Mouse (Mus musculus): Measurements from ENCODE around the gene Dusp5. TPM values are rescaled to one million over a fixed set of nuclear protein-coding genes. Genes with fewer than 3 reads are reported as not detected.

The Dusp5 gene
- polyA plus RNA-seq, 1 experiment from 2014 or later, result 7.4 TPM

- H3K4me2 ChIP-seq (ENCODE audit: low read length), result no peak overlapping the region
- no peaks in the 10 kb centered on the region for H3K27me3 ChIP-seq (ENCODE audit: control insufficient read depth, insufficient read depth, low read length)
- H3K27ac ChIP-seq (replicated peaks in 1 of 2; ENCODE audit: control insufficient read depth in 1 of 2, insufficient read depth in 1 of 2, low read depth in 2 of 2, low read length in 2 of 2), result no peak overlapping the region
- H3K9me3 ChIP-seq (ENCODE audit: control insufficient read depth, low read length), result no peaks in the 10 kb centered on the region
- H3K36me3 ChIP-seq (ENCODE audit: control insufficient read depth, insufficient read depth, low read length), result no peaks in the 10 kb centered on the region
- 36% methylated on average over 18 of the region's 18 CpGs for WGBS
- H3K4me3 ChIP-seq (ENCODE audit: control insufficient read depth in 1 of 2, insufficient read depth in 1 of 2, low read depth in 1 of 2, low read length in 2 of 2), result no peak overlapping the region
- H3K4me1 ChIP-seq (ENCODE audit: control insufficient read depth in 2 of 2, insufficient read depth in 2 of 2, low read length in 2 of 2), result peaks cover 20 to 27% of the 10 kb centered on the region in 2 experiments
- ATAC-seq (ENCODE audit: insufficient number of reproducible peaks, insufficient read depth, low FRiP score, low read depth), result no peak
- H3K9ac ChIP-seq (ENCODE audit: low read length), result no peak overlapping the region
Observed at GRCm38 (mm10) chr19:53517370-53518096, 11.4 kb upstream of the Dusp5 start.

- no peak overlapping the region for H3K4me3 ChIP-seq (ENCODE audit: control insufficient read depth in 1 of 2, insufficient read depth in 1 of 2, low read depth in 1 of 2, low read length in 2 of 2)
- WGBS, result 41% methylated on average over 8 of the region's 8 CpGs
- no peak overlapping the region for H3K27ac ChIP-seq (replicated peaks in 1 of 2; ENCODE audit: control insufficient read depth in 1 of 2, insufficient read depth in 1 of 2, low read depth in 2 of 2, low read length in 2 of 2)
- H3K9me3 ChIP-seq (ENCODE audit: control insufficient read depth, low read length), result no peaks in the 10 kb centered on the region
- no peak for ATAC-seq (ENCODE audit: insufficient number of reproducible peaks, insufficient read depth, low FRiP score, low read depth)
- H3K27me3 ChIP-seq (ENCODE audit: control insufficient read depth, insufficient read depth, low read length), result no peaks in the 10 kb centered on the region
- H3K4me2 ChIP-seq (ENCODE audit: low read length), result 0 out of 2 replicates have a peak overlapping the region, but pooled peaks have one; percentile 4
- H3K36me3 ChIP-seq (ENCODE audit: control insufficient read depth, insufficient read depth, low read length), result no peaks in the 10 kb centered on the region
- H3K4me1 ChIP-seq (ENCODE audit: control insufficient read depth in 2 of 2, insufficient read depth in 2 of 2, low read length in 2 of 2), result peaks cover 20 to 27% of the 10 kb centered on the region in 2 experiments
- H3K9ac ChIP-seq (ENCODE audit: low read length), result no peak overlapping the region
Observed at GRCm38 (mm10) chr19:53519549-53519948, 9.4 kb upstream of the Dusp5 start.

- ATAC-seq (ENCODE audit: insufficient number of reproducible peaks, insufficient read depth, low FRiP score, low read depth), result no peak
- no peak overlapping the region for H3K4me3 ChIP-seq (ENCODE audit: control insufficient read depth in 1 of 2, insufficient read depth in 1 of 2, low read depth in 1 of 2, low read length in 2 of 2)
- H3K9ac ChIP-seq (ENCODE audit: low read length), result no peak overlapping the region
- no peaks in the 10 kb centered on the region for H3K27me3 ChIP-seq (ENCODE audit: control insufficient read depth, insufficient read depth, low read length)
- no peaks in the 10 kb centered on the region for H3K9me3 ChIP-seq (ENCODE audit: control insufficient read depth, low read length)
- H3K27ac ChIP-seq (replicated peaks in 1 of 2; ENCODE audit: control insufficient read depth in 1 of 2, insufficient read depth in 1 of 2, low read depth in 2 of 2, low read length in 2 of 2), result no peak overlapping the region
- WGBS, result 70% methylated on average over 10 of the region's 10 CpGs
- no peaks in the 10 kb centered on the region for H3K36me3 ChIP-seq (ENCODE audit: control insufficient read depth, insufficient read depth, low read length)
- H3K4me1 ChIP-seq (ENCODE audit: control insufficient read depth in 2 of 2, insufficient read depth in 2 of 2, low read length in 2 of 2), result peaks cover 20 to 27% of the 10 kb centered on the region in 2 experiments
- peak overlapping the region; percentile 4; the same call in 1 of the 2 replicates for H3K4me2 ChIP-seq (ENCODE audit: low read length)
Observed at GRCm38 (mm10) chr19:53519981-53520380, 8.9 kb upstream of the Dusp5 start.

- Histone ChIP-seq H3K27me3 (ENCODE audit: control insufficient read depth, insufficient read depth, low read length) (no peaks in the 10 kb centered on the region), H3K4me1 (ENCODE audit: control insufficient read depth in 2 of 2, insufficient read depth in 2 of 2, low read length in 2 of 2) (peaks cover 20 to 27% of the 10 kb centered on the region in 2 experiments), H3K9ac (ENCODE audit: low read length) (no peak overlapping the region), H3K27ac (replicated peaks in 1 of 2; ENCODE audit: control insufficient read depth in 1 of 2, insufficient read depth in 1 of 2, low read depth in 2 of 2, low read length in 2 of 2) (no peak overlapping the region), H3K36me3 (ENCODE audit: control insufficient read depth, insufficient read depth, low read length) (no peaks in the 10 kb centered on the region), H3K9me3 (ENCODE audit: control insufficient read depth, low read length) (no peaks in the 10 kb centered on the region), H3K4me2 (ENCODE audit: low read length) (no peak overlapping the region), H3K4me3 (ENCODE audit: control insufficient read depth in 1 of 2, insufficient read depth in 1 of 2, low read depth in 1 of 2, low read length in 2 of 2) (no peak overlapping the region)
- 18% methylated on average over 11 of the region's 11 CpGs for WGBS
- no peak for ATAC-seq (ENCODE audit: insufficient number of reproducible peaks, insufficient read depth, low FRiP score, low read depth)
Observed at GRCm38 (mm10) chr19:53521137-53521795, 7.6 kb upstream of the Dusp5 start.

GRCm38 (mm10) chr19:53527480-53527879 lies 1.4 kb upstream of the Dusp5 start:
- 41% methylated on average over 10 of the region's 10 CpGs for WGBS
- H3K4me1 ChIP-seq (ENCODE audit: control insufficient read depth in 2 of 2, insufficient read depth in 2 of 2, low read length in 2 of 2), result peaks cover 28% of the 10 kb centered on the region in 2 experiments
- no peak overlapping the region for H3K4me3 ChIP-seq (ENCODE audit: control insufficient read depth in 1 of 2, insufficient read depth in 1 of 2, low read depth in 1 of 2, low read length in 2 of 2)
- no peaks in the 10 kb centered on the region for H3K27me3 ChIP-seq (ENCODE audit: control insufficient read depth, insufficient read depth, low read length)
- no peak overlapping the region for H3K27ac ChIP-seq (replicated peaks in 1 of 2; ENCODE audit: control insufficient read depth in 1 of 2, insufficient read depth in 1 of 2, low read depth in 2 of 2, low read length in 2 of 2)
- no peaks in the 10 kb centered on the region for H3K9me3 ChIP-seq (ENCODE audit: control insufficient read depth, low read length)
- H3K9ac ChIP-seq (ENCODE audit: low read length), result no peak overlapping the region
- H3K4me2 ChIP-seq (ENCODE audit: low read length), result no peak overlapping the region
- no peak for ATAC-seq (ENCODE audit: insufficient number of reproducible peaks, insufficient read depth, low FRiP score, low read depth)
- no peaks in the 10 kb centered on the region for H3K36me3 ChIP-seq (ENCODE audit: control insufficient read depth, insufficient read depth, low read length)

GRCm38 (mm10) chr19:53528131-53528621 lies 733 bp upstream of the Dusp5 start:
- H3K4me2 ChIP-seq (ENCODE audit: low read length), result peak overlapping the region; percentile 95
- no peaks in the 10 kb centered on the region for H3K9me3 ChIP-seq (ENCODE audit: control insufficient read depth, low read length)
- no peak overlapping the region for H3K27ac ChIP-seq (replicated peaks in 1 of 2; ENCODE audit: control insufficient read depth in 1 of 2, insufficient read depth in 1 of 2, low read depth in 2 of 2, low read length in 2 of 2)
- H3K4me1 ChIP-seq (ENCODE audit: control insufficient read depth in 2 of 2, insufficient read depth in 2 of 2, low read length in 2 of 2), result peaks cover 29% of the 10 kb centered on the region in 2 experiments
- peak overlapping the region; percentile 73 to 89 for H3K4me3 ChIP-seq (ENCODE audit: control insufficient read depth in 1 of 2, insufficient read depth in 1 of 2, low read depth in 1 of 2, low read length in 2 of 2)
- ATAC-seq (ENCODE audit: insufficient number of reproducible peaks, insufficient read depth, low FRiP score, low read depth), result no peak
- 4% methylated on average over 13 of the region's 13 CpGs for WGBS
- no peaks in the 10 kb centered on the region for H3K36me3 ChIP-seq (ENCODE audit: control insufficient read depth, insufficient read depth, low read length)
- H3K27me3 ChIP-seq (ENCODE audit: control insufficient read depth, insufficient read depth, low read length), result no peaks in the 10 kb centered on the region
- H3K9ac ChIP-seq (ENCODE audit: low read length), result peak overlapping the region; percentile 87

GRCm38 (mm10) chr19:53529455-53529704 lies 471 bp downstream of the Dusp5 start:
- peak overlapping the region; percentile 73 to 89 for H3K4me3 ChIP-seq (ENCODE audit: control insufficient read depth in 1 of 2, insufficient read depth in 1 of 2, low read depth in 1 of 2, low read length in 2 of 2)
- no peak; the same call in 1 of the 2 replicates for ATAC-seq (ENCODE audit: insufficient number of reproducible peaks, insufficient read depth, low FRiP score, low read depth)
- H3K4me2 ChIP-seq (ENCODE audit: low read length), result peak overlapping the region; percentile 95
- no peaks in the 10 kb centered on the region for H3K27me3 ChIP-seq (ENCODE audit: control insufficient read depth, insufficient read depth, low read length)
- under 1% methylated on average over 36 of the region's 36 CpGs for WGBS
- peaks cover 10% of the 10 kb centered on the region; the same call in 1 of the 2 replicates for H3K36me3 ChIP-seq (ENCODE audit: control insufficient read depth, insufficient read depth, low read length)
- H3K9ac ChIP-seq (ENCODE audit: low read length), result peak overlapping the region; percentile 87
- no peaks in the 10 kb centered on the region for H3K9me3 ChIP-seq (ENCODE audit: control insufficient read depth, low read length)
- H3K27ac ChIP-seq (replicated peaks in 1 of 2; ENCODE audit: control insufficient read depth in 1 of 2, insufficient read depth in 1 of 2, low read depth in 2 of 2, low read length in 2 of 2), result peak overlapping the region; percentile 65 to 84
- peaks cover 29% of the 10 kb centered on the region in 2 experiments for H3K4me1 ChIP-seq (ENCODE audit: control insufficient read depth in 2 of 2, insufficient read depth in 2 of 2, low read length in 2 of 2)

Measured in heart, embryonic 14.5 days (tissue).